In the genomic region with DNA sequence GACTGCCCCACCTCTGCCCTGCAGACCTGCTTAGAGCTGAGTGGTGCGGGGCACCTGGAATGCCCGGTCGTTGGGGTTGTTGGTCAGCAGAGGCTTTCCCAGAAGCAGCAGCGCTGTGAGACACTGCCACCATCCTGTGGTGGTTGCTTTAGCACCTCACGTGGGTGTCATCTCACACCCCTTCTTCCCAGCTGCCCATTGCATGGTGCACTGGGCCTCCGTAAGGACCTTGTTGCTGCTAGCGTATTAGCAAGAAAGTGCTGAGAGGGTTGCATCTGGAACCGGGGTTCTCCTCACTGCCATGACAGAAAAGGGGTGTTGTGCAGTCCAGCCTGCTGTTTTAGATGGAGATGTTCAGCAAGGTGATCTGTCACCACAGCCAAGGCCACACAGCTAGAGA, we compare ENCODE assay signal across 10 mouse cellular contexts.
DNase-seq lines count a peak whose midpoint lies in the region; ATAC-seq and TF ChIP-seq lines count a peak whose summit lies in the region.
"Had no signal": no experiment of that assay in that cellular context is flagged by ENCODE, and none has a peak within 500 bp of the region (broad histone marks: within the 10 kb centered on the region; RNA-seq: fewer than 3 reads in every experiment).

No protein-coding gene starts in this region.

- TF ChIP-seq EP300 in stomach, postnatal 0 days (optimal IDR thresholded peaks at IDR 0.05), result no peak

- H3K36me3 ChIP-seq in heart, embryonic 14.5 days (ENCODE audit: control insufficient read depth, insufficient read depth, low read length), result peaks cover 26% of the 10 kb centered on the region
- peaks cover 12% of the 10 kb centered on the region; the same call in 1 of the 2 replicates for H3K36me3 ChIP-seq in neural tube, embryonic 13.5 days
- peaks cover 20% of the 10 kb centered on the region for H3K36me3 ChIP-seq in limb, embryonic 12.5 days
- H3K36me3 ChIP-seq in stomach, postnatal 0 days (ENCODE audit: control insufficient read depth, insufficient read depth, low read length), result 0 out of 2 replicates have a peak, but pooled peaks cover 2% of the 10 kb centered on the region

- TF ChIP-seq CTCF in stomach, postnatal 0 days (IDR thresholded peaks at IDR 0.05; ENCODE audit: low read depth), result peak; percentile 38; the same call in 1 of the 2 replicates

- no peaks in the 10 kb centered on the region for H3K27me3 ChIP-seq in heart, embryonic 14.5 days (ENCODE audit: control insufficient read depth, insufficient read depth, low read length)
- no peaks in the 10 kb centered on the region for H3K27me3 ChIP-seq in neural tube, embryonic 13.5 days
- H3K27me3 ChIP-seq in limb, embryonic 12.5 days, result no peaks in the 10 kb centered on the region; the same call in 1 of the 2 replicates
- no peaks in the 10 kb centered on the region for H3K27me3 ChIP-seq in stomach, postnatal 0 days (ENCODE audit: control insufficient read depth, insufficient read depth, low read length)

- H3K4me3 ChIP-seq in heart, embryonic 14.5 days (ENCODE audit: control insufficient read depth in 1 of 2, insufficient read depth in 1 of 2, low read depth in 1 of 2, low read length in 2 of 2), result no peak overlapping the region
- no peak overlapping the region for H3K4me3 ChIP-seq in neural tube, embryonic 13.5 days
- no peak overlapping the region for H3K4me3 ChIP-seq in limb, embryonic 12.5 days (replicated peaks)
- H3K4me3 ChIP-seq in stomach, postnatal 0 days (ENCODE audit: low read depth, low read length), result no peak overlapping the region

- ATAC-seq in heart, embryonic 14.5 days (ENCODE audit: insufficient number of reproducible peaks, insufficient read depth, low FRiP score, low read depth), result no peak
- ATAC-seq in neural tube, embryonic 13.5 days (ENCODE audit: low read depth), result no peak
- no peak for ATAC-seq in limb, embryonic 12.5 days (ENCODE audit: insufficient number of reproducible peaks, insufficient read depth, low FRiP score, low TSS enrichment, low read depth)
- ATAC-seq in stomach, postnatal 0 days (ENCODE audit: low FRiP score, low TSS enrichment), result no peak

- no peaks in the 10 kb centered on the region for H3K9me3 ChIP-seq in heart, embryonic 14.5 days (ENCODE audit: control insufficient read depth, low read length)
- no peaks in the 10 kb centered on the region for H3K9me3 ChIP-seq in neural tube, embryonic 13.5 days
- no peaks in the 10 kb centered on the region for H3K9me3 ChIP-seq in limb, embryonic 12.5 days
- H3K9me3 ChIP-seq in stomach, postnatal 0 days (ENCODE audit: control insufficient read depth, low read length), result no peaks in the 10 kb centered on the region

- no peak for DNase-seq in heart, postnatal 10 days
- DNase-seq in neural tube, embryonic 10.5 days (ENCODE audit: extremely low spot score, low spot score), result no peak
- DNase-seq in stomach, postnatal 0 days (ENCODE audit: low spot score), result no peak
- no peak for DNase-seq in cerebellum, postnatal 14 days
- DNase-seq in cerebellum, adult 11 months, result no peak
- DNase-seq: kidney, adult 8-10 months; right cerebral cortex, postnatal 14 days had no signal

- 83% methylated on average over 8 of the region's 8 CpGs for WGBS in heart, embryonic 14.5 days
- WGBS in neural tube, embryonic 13.5 days, result 89% methylated on average over 8 of the region's 8 CpGs
- 59% methylated on average over 8 of the region's 8 CpGs for WGBS in limb, embryonic 12.5 days
- WGBS in stomach, postnatal 0 days, result 72% methylated on average over 8 of the region's 8 CpGs

- H3K4me1 ChIP-seq in heart, embryonic 14.5 days (ENCODE audit: control insufficient read depth in 2 of 2, insufficient read depth in 2 of 2, low read length in 2 of 2), result peaks cover 30 to 42% of the 10 kb centered on the region in 2 experiments
- H3K4me1 ChIP-seq in neural tube, embryonic 13.5 days (replicated peaks), result peaks cover 68% of the 10 kb centered on the region
- H3K4me1 ChIP-seq in limb, embryonic 12.5 days (replicated peaks), result peaks cover 61% of the 10 kb centered on the region
- H3K4me1 ChIP-seq in stomach, postnatal 0 days (replicated peaks; ENCODE audit: control insufficient read depth, insufficient read depth), result peaks cover 17% of the 10 kb centered on the region

- H3K4me2 ChIP-seq in heart, embryonic 14.5 days (ENCODE audit: low read length), result no peak overlapping the region
- no peak overlapping the region for H3K4me2 ChIP-seq in neural tube, embryonic 13.5 days
- 0 out of 2 replicates have a peak overlapping the region, but pooled peaks have one; percentile 45 for H3K4me2 ChIP-seq in limb, embryonic 12.5 days
- peak overlapping the region; percentile 63 for H3K4me2 ChIP-seq in stomach, postnatal 0 days (replicated peaks; ENCODE audit: low read depth)

- intact Hi-C loops in heart, postnatal 10 days (cut with DNase I), result loop anchor here (5.0 kb wide), 1 partner anchor 41 kb away; no protein-coding TSS in a partner anchor

- H3K9ac ChIP-seq in heart, embryonic 14.5 days (ENCODE audit: low read length), result peak overlapping the region; percentile 73
- H3K9ac ChIP-seq in neural tube, embryonic 13.5 days, result 0 out of 2 replicates have a peak overlapping the region, but pooled peaks have one; percentile 64
- peak overlapping the region; percentile 32; the same call in 1 of the 2 replicates for H3K9ac ChIP-seq in limb, embryonic 12.5 days (replicated peaks)
- no peak overlapping the region for H3K9ac ChIP-seq in stomach, postnatal 0 days (ENCODE audit: low read length)

- peak overlapping the region in 1 of 2 experiments; percentile 90; a peak in 3 of 4 replicates for H3K27ac ChIP-seq in heart, embryonic 14.5 days (replicated peaks in 1 of 2; ENCODE audit: control insufficient read depth in 1 of 2, insufficient read depth in 1 of 2, low read depth in 2 of 2, low read length in 2 of 2)
- H3K27ac ChIP-seq in neural tube, embryonic 13.5 days (replicated peaks), result peak overlapping the region; percentile 78
- peak overlapping the region; percentile 93 for H3K27ac ChIP-seq in limb, embryonic 12.5 days
- H3K27ac ChIP-seq in stomach, postnatal 0 days (replicated peaks), result peak overlapping the region; percentile 94

Comparison
In these comparisons a context has a peak if more than half of its experiments do, and no peak if none do; other contexts are left out.
1. H3K4me2 ChIP-seq: peak in limb, embryonic 12.5 days (single experiment) and stomach, postnatal 0 days (single experiment); none in heart, embryonic 14.5 days (single experiment) and neural tube, embryonic 13.5 days (single experiment).